In the genomic region with DNA sequence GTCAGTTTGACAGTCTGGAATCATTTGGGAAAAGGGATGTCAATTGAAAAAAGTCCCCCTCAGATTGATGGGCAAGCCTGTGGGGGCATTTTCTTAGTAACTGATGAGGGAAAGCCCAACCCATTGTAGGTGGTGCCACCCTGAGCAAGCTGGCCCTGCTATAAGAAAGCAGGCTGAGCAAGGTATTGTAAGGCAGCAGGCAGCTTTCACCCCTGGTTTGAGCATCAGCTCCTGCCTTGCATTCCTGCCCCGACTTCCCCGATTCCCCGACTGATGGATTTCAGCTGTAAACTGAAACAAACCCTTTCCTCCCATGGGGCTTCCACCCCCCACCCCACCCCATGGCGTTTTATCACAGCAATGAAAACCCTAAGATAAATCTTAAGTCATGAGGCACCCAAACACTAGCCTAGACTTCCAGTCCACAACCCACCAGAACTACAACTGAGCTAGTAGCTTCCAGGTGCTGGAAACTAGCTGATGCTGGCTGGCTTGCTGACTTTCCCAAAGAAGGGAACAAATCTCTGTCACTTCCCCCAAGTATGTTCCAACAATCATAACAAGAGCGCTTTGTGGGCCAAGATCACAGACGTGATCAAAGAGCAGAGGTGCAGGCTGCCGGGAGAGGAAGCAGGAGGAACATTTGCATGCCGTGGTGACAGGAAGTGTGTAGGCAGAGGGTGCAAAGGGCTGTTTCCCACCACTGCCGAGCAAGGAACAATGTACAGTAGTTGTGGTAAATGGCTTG, we compare ENCODE assay signal across 8 mouse cellular contexts. TPM values are rescaled to one million over a fixed set of nuclear protein-coding genes. Genes with fewer than 3 reads are reported as not detected.
DNase-seq lines count a peak whose midpoint lies in the region; ATAC-seq and TF ChIP-seq lines count a peak whose summit lies in the region.

No protein-coding gene starts in this region.

- peaks cover 27% of the 10 kb centered on the region for H3K4me1 ChIP-seq in embryonic facial prominence, embryonic 13.5 days
- H3K4me1 ChIP-seq in hindbrain, embryonic 11.5 days (replicated peaks; ENCODE audit: control insufficient read depth, insufficient read depth, low read length), result peaks cover 4% of the 10 kb centered on the region
- H3K4me1 ChIP-seq in limb, embryonic 13.5 days, result peaks cover 40% of the 10 kb centered on the region

- H3K9ac ChIP-seq in embryonic facial prominence, embryonic 13.5 days, result no peak overlapping the region; the same call in 1 of the 2 replicates
- H3K9ac ChIP-seq in hindbrain, embryonic 11.5 days (ENCODE audit: low read depth, low read length), result no peak overlapping the region
- peak overlapping the region; percentile 39; the same call in 1 of the 2 replicates for H3K9ac ChIP-seq in limb, embryonic 13.5 days

- 0 out of 2 replicates have a peak overlapping the region, but pooled peaks have one; percentile 1 for H3K4me2 ChIP-seq in embryonic facial prominence, embryonic 13.5 days
- no peak overlapping the region for H3K4me2 ChIP-seq in hindbrain, embryonic 11.5 days (replicated peaks; ENCODE audit: low read depth, low read length)
- H3K4me2 ChIP-seq in limb, embryonic 13.5 days (replicated peaks), result peak overlapping the region; percentile 30
- H3K4me2 ChIP-seq in myocyte (ENCODE audit: low read depth), result peak overlapping the region; percentile 45

- ATAC-seq in embryonic facial prominence, embryonic 13.5 days (ENCODE audit: insufficient number of reproducible peaks, insufficient read depth, low FRiP score, low TSS enrichment, low read depth), result no peak
- ATAC-seq in hindbrain, embryonic 11.5 days (ENCODE audit: low FRiP score), result no peak
- no peak for ATAC-seq in limb, embryonic 13.5 days (ENCODE audit: low FRiP score, low read depth)

- peaks cover 3% of the 10 kb centered on the region for H3K79me2 ChIP-seq in myocyte (ENCODE audit: control insufficient read depth, insufficient read depth)

- DNase-seq in layer of hippocampus, adult 2 months (ENCODE audit: low spot score in 2 of 2), result no peak
- no peak for DNase-seq in layer of hippocampus, postnatal 25 days (ENCODE audit: extremely low spot score in 1 of 2, low spot score in 1 of 2)
- no peak for DNase-seq in hindbrain, embryonic 11.5 days (ENCODE audit: low spot score)
- DNase-seq in thymus, postnatal 14 days, result peak; percentile 88
- no peak for DNase-seq in left cerebral cortex, postnatal 36 days (ENCODE audit: low spot score in 2 of 2)

- H3ac ChIP-seq in myocyte (ENCODE audit: control insufficient read depth, insufficient read length), result no peak overlapping the region

- H3K27ac ChIP-seq in layer of hippocampus, adult 2 months, result peak overlapping the region; percentile 20
- H3K27ac ChIP-seq in embryonic facial prominence, embryonic 13.5 days, result peak overlapping the region; percentile 51; the same call in 1 of the 2 replicates
- H3K27ac ChIP-seq in hindbrain, embryonic 11.5 days (ENCODE audit: low read depth, low read length), result peak overlapping the region; percentile 5; the same call in 1 of the 2 replicates
- peak overlapping the region; percentile 70 for H3K27ac ChIP-seq in limb, embryonic 13.5 days

- H3K36me3 ChIP-seq in embryonic facial prominence, embryonic 13.5 days, result peaks cover 19% of the 10 kb centered on the region
- no peaks in the 10 kb centered on the region for H3K36me3 ChIP-seq in hindbrain, embryonic 11.5 days (ENCODE audit: control insufficient read depth, insufficient read depth, low read length)
- H3K36me3 ChIP-seq in limb, embryonic 13.5 days, result peaks cover 21% of the 10 kb centered on the region
- no peaks in the 10 kb centered on the region for H3K36me3 ChIP-seq in myocyte (ENCODE audit: control insufficient read depth, insufficient read depth)

- H3K4me3 ChIP-seq in layer of hippocampus, adult 2 months, result no peak overlapping the region
- no peak overlapping the region for H3K4me3 ChIP-seq in embryonic facial prominence, embryonic 13.5 days
- H3K4me3 ChIP-seq in hindbrain, embryonic 11.5 days (ENCODE audit: low read depth, low read length), result no peak overlapping the region
- no peak overlapping the region for H3K4me3 ChIP-seq in limb, embryonic 13.5 days
- no peak overlapping the region for H3K4me3 ChIP-seq in myocyte

- H3K27me3 ChIP-seq in embryonic facial prominence, embryonic 13.5 days, result no peaks in the 10 kb centered on the region
- H3K27me3 ChIP-seq in hindbrain, embryonic 11.5 days (ENCODE audit: control insufficient read depth, insufficient read depth, low read length), result no peaks in the 10 kb centered on the region
- H3K27me3 ChIP-seq in limb, embryonic 13.5 days, result peaks cover 3% of the 10 kb centered on the region; the same call in 1 of the 2 replicates
- H3K27me3 ChIP-seq in myocyte (ENCODE audit: control insufficient read depth, insufficient read depth, insufficient read length), result no peaks in the 10 kb centered on the region

- no peaks in the 10 kb centered on the region for H3K9me3 ChIP-seq in embryonic facial prominence, embryonic 13.5 days
- no peaks in the 10 kb centered on the region for H3K9me3 ChIP-seq in hindbrain, embryonic 11.5 days (ENCODE audit: control insufficient read depth, low read length)
- no peaks in the 10 kb centered on the region for H3K9me3 ChIP-seq in limb, embryonic 13.5 days

- 20% methylated on average over 9 of the region's 9 CpGs for WGBS in embryonic facial prominence, embryonic 13.5 days
- WGBS in hindbrain, embryonic 11.5 days, result 42% methylated on average over 9 of the region's 9 CpGs
- 6% methylated on average over 9 of the region's 9 CpGs for WGBS in limb, embryonic 13.5 days

- no peak for TF ChIP-seq CTCF in layer of hippocampus, adult 2 months (conservative IDR thresholded peaks at IDR 0.05)

- no peak for TF ChIP-seq POLR2A in myocyte (IDR thresholded peaks at IDR 0.05; ENCODE audit: insufficient read length, low read depth)

- intact Hi-C loops in left cerebral cortex, postnatal 36 days (cut with DNase I), result no loop called here

TF ChIP-seq in myocyte, 11 proteins besides CTCF, POLR2A, EP300 and RAD21:
- TF ChIP-seq CEBPB (IDR thresholded peaks at IDR 0.05; ENCODE audit: insufficient read depth, poor library complexity, severe bottlenecking), result no peak
- TF ChIP-seq TCF3 (IDR thresholded peaks at IDR 0.05; ENCODE audit: insufficient read length, low read depth), result no peak
- TF ChIP-seq MYOG (IDR thresholded peaks at IDR 0.05; ENCODE audit: control insufficient read depth in 1 of 3, insufficient read depth in 1 of 3, insufficient read length in 2 of 3, low read depth in 2 of 3), result no peak
- TF ChIP-seq REST (IDR thresholded peaks at IDR 0.05; ENCODE audit: insufficient read depth, insufficient read length), result no peak
- TF ChIP-seq MAX (IDR thresholded peaks at IDR 0.05; ENCODE audit: low read depth), result no peak
- TF ChIP-seq POLR2AphosphoS2 (IDR thresholded peaks at IDR 0.05; ENCODE audit: insufficient read length, low read depth), result no peak
- TF ChIP-seq MYOD1 (IDR thresholded peaks at IDR 0.05; ENCODE audit: control insufficient read depth in 1 of 3, insufficient read length in 2 of 3, low read depth in 2 of 3), result no peak
- no peak for TF ChIP-seq TCF12 (IDR thresholded peaks at IDR 0.05; ENCODE audit: insufficient read depth, poor library complexity, severe bottlenecking)
- no peak for TF ChIP-seq USF1 (IDR thresholded peaks at IDR 0.05; ENCODE audit: low read depth)
- no peak for TF ChIP-seq SRF (IDR thresholded peaks at IDR 0.05; ENCODE audit: control insufficient read depth, insufficient read length, low read depth)
- TF ChIP-seq E2F4 (IDR thresholded peaks at IDR 0.05; ENCODE audit: insufficient read depth), result no peak

RNA-seq across cellular contexts. Expression of gene Dad1, which starts 20.9 kb away (rescaled TPM):
- total RNA-seq in layer of hippocampus, adult 2 months (2021), result 100 to 1,000 TPM; 119 to 121 TPM
- 100 to 1,000 TPM; 117 to 132 TPM for total RNA-seq in layer of hippocampus, postnatal 25 days (2021)
- polyA plus RNA-seq in embryonic facial prominence, embryonic 13.5 days (2015; fragmentation: Nextera tagmentation; extraction: Ambion mirVana), result 340 and 359 TPM in 2 replicates
- polyA plus RNA-seq in hindbrain, embryonic 11.5 days (2014; fragmentation: Nextera tagmentation; extraction: Ambion mirVana), result 270 and 300 TPM in 2 replicates
- 357 and 379 TPM in 2 replicates for polyA plus RNA-seq in limb, embryonic 13.5 days (2015; fragmentation: Nextera tagmentation; extraction: Ambion mirVana)
- 324 TPM for polyA plus RNA-seq in myocyte (2012; fragmentation: generic; extraction: Trizol)
- total RNA-seq in left cerebral cortex, postnatal 36 days (2021), result 100 to 1,000 TPM; 114 to 126 TPM

RNA-seq across cellular contexts. Expression of gene Abhd4, which starts 21.0 kb away (rescaled TPM):
- 10 to 100 TPM; 49.8 to 55.1 TPM for total RNA-seq in layer of hippocampus, adult 2 months (2021)
- 10 to 100 TPM; 60.2 to 64.3 TPM for total RNA-seq in layer of hippocampus, postnatal 25 days (2021)
- 50.5 TPM in 2 replicates for polyA plus RNA-seq in embryonic facial prominence, embryonic 13.5 days (2015; fragmentation: Nextera tagmentation; extraction: Ambion mirVana)
- 44.0 and 47.2 TPM in 2 replicates for polyA plus RNA-seq in hindbrain, embryonic 11.5 days (2014; fragmentation: Nextera tagmentation; extraction: Ambion mirVana)
- polyA plus RNA-seq in limb, embryonic 13.5 days (2015; fragmentation: Nextera tagmentation; extraction: Ambion mirVana), result 46.5 and 51.0 TPM in 2 replicates
- polyA plus RNA-seq in myocyte (2012; fragmentation: generic; extraction: Trizol), result 65.9 TPM
- 10 to 100 TPM; 45.9 to 53.4 TPM for total RNA-seq in left cerebral cortex, postnatal 36 days (2021)

RNA-seq across cellular contexts. Expression of gene Olfr49, which starts 51.8 kb away (rescaled TPM):
- not detected for total RNA-seq in layer of hippocampus, adult 2 months (2021)
- total RNA-seq in layer of hippocampus, postnatal 25 days (2021), result not detected
- not detected in 2 replicates for polyA plus RNA-seq in embryonic facial prominence, embryonic 13.5 days (2015; fragmentation: Nextera tagmentation; extraction: Ambion mirVana)
- polyA plus RNA-seq in hindbrain, embryonic 11.5 days (2014; fragmentation: Nextera tagmentation; extraction: Ambion mirVana), result not detected in 2 replicates
- polyA plus RNA-seq in limb, embryonic 13.5 days (2015; fragmentation: Nextera tagmentation; extraction: Ambion mirVana), result not detected in 2 replicates
- not detected for polyA plus RNA-seq in myocyte (2012; fragmentation: generic; extraction: Trizol)
- not detected for total RNA-seq in left cerebral cortex, postnatal 36 days (2021)

Comparison
In these comparisons a context has a peak if more than half of its experiments do, and no peak if none do; other contexts are left out.
1. H3K27ac ChIP-seq: peak in every context shown above with its lines; median percentile 70 in limb, embryonic 13.5 days; 51 in embryonic facial prominence, embryonic 13.5 days; 20 in layer of hippocampus, adult 2 months; 5 in hindbrain, embryonic 11.5 days.